Mouse (Mus musculus) liver, embryonic 16.5 days (tissue): Measurements from ENCODE around the gene Kcnc3. TPM values are rescaled to one million over a fixed set of nuclear protein-coding genes. Genes with fewer than 3 reads are reported as not detected.

Source experiments
- ATAC-seq: fragments of 200-750 bp; cut with Nextera tagmentation; 2 replicates; pipeline ENCODE4 v1.8.0; 2017; ENCODE audit warnings: low read depth, mild to moderate bottlenecking, moderate number of reproducible peaks, moderate library complexity
- H3K27ac ChIP-seq: fragments of 300-500 bp; sonication (generic); 2 replicates; pipeline ENCODE4 v1.5.1; 2014; ENCODE audit warnings: mild to moderate bottlenecking, low read length
- H3K27me3 ChIP-seq: fragments of 300-500 bp; sonication (generic); 2 replicates; pipeline ENCODE4 v1.6.1; 2014; ENCODE audit warnings: low read depth, low read length, mixed read lengths; ENCODE audit not compliant: control insufficient read depth, insufficient read depth
- H3K36me3 ChIP-seq: fragments of 300-500 bp; sonication (generic); 2 replicates; pipeline ENCODE4 v1.6.1; 2014; ENCODE audit warnings: mild to moderate bottlenecking; ENCODE audit not compliant: control insufficient read depth, insufficient read depth
- H3K4me1 ChIP-seq: fragments of 300-500 bp; sonication (generic); 2 replicates; pipeline ENCODE4 v1.6.1; 2014; ENCODE audit warnings: low read depth, low read length, mixed read lengths; ENCODE audit not compliant: control insufficient read depth
- H3K4me2 ChIP-seq: fragments of 300-500 bp; sonication (generic); 2 replicates; pipeline ENCODE4 v1.6.1; 2014; ENCODE audit warnings: low read depth, low read length, mixed read lengths
- H3K4me3 ChIP-seq: fragments of 300-500 bp; sonication (generic); 2 replicates; pipeline ENCODE4 v1.5.1; 2014; ENCODE audit warnings: low read depth, mild to moderate bottlenecking, low read length
- H3K9ac ChIP-seq: fragments of 300-500 bp; sonication (generic); 2 replicates; pipeline ENCODE4 v1.6.1; 2014; ENCODE audit warnings: low read depth, low read length
- H3K9me3 ChIP-seq: fragments of 300-500 bp; sonication (generic); replicated peaks from 2 replicates; pipeline ENCODE4 v1.6.1; 2016; ENCODE audit warnings: low read length; ENCODE audit not compliant: control insufficient read depth
- WGBS: fragments of 180-500 bp; shearing (Covaris S2); extraction: QIAGEN DNeasy Blood & Tissue Kit; methylation state at CpG from one replicate; pipeline ENCODE4 v1.1.7; 2014; ENCODE audit not compliant: insufficient replicate concordance; 5-methylcytosine and 5-hydroxymethylcytosine counted together
- polyA plus RNA-seq: library from polyadenylated mRNA; unstranded; fragments of >200 nt; fragmentation: Nextera tagmentation; extraction: Ambion mirVana; gene quantifications from 2 replicates; pipeline ENCODE4 v1.2.1, GENCODE M21; 2015

Gene Kcnc3
- polyA plus RNA-seq, 1 experiment from 2014 or later = 0.06 TPM

GRCm38 (mm10) chr7:44550409-44550678 is 40.1 kb upstream of the Kcnc3 start:
- peaks cover 35% of the 10 kb centered on the region for H3K36me3 ChIP-seq
- H3K9me3 ChIP-seq = no peaks in the 10 kb centered on the region
- no peak overlapping the region for H3K4me3 ChIP-seq
- no peak overlapping the region for H3K9ac ChIP-seq
- 82% methylated on average over 12 of the region's 12 CpGs for WGBS
- H3K27ac ChIP-seq = no peak overlapping the region
- no peaks in the 10 kb centered on the region for H3K27me3 ChIP-seq
- peaks cover 27% of the 10 kb centered on the region for H3K4me1 ChIP-seq
- ATAC-seq = no peak
- no peak overlapping the region for H3K4me2 ChIP-seq

DNA sequence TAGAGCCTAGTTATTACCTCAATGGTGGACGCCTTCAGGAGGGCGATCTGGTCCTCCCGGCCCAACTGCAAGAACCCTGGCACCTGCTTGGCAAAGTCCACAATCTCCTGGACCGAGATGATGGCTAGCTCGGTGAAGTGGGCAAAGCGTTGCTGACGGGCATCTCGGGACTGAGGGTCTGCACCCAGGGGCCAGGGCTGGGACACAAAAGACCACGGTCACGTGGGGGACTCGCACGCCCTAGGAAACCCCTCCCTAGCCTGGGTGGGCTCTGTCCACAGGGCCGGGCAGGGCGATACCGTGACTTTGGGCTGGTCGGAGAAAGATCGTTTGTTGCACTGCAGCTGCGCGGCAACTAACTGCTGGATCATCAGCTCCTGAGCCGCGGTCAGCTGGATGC is 39.2 kb upstream of the Kcnc3 start:
- peaks cover 27% of the 10 kb centered on the region for H3K4me1 ChIP-seq
- H3K27ac ChIP-seq = no peak overlapping the region
- no peaks in the 10 kb centered on the region for H3K27me3 ChIP-seq
- H3K9ac ChIP-seq = no peak overlapping the region
- ATAC-seq = no peak
- H3K4me2 ChIP-seq = no peak overlapping the region
- no peaks in the 10 kb centered on the region for H3K9me3 ChIP-seq
- 92% methylated on average over 21 of the region's 21 CpGs for WGBS
- no peak overlapping the region for H3K4me3 ChIP-seq
- peaks cover 32% of the 10 kb centered on the region for H3K36me3 ChIP-seq

DNA sequence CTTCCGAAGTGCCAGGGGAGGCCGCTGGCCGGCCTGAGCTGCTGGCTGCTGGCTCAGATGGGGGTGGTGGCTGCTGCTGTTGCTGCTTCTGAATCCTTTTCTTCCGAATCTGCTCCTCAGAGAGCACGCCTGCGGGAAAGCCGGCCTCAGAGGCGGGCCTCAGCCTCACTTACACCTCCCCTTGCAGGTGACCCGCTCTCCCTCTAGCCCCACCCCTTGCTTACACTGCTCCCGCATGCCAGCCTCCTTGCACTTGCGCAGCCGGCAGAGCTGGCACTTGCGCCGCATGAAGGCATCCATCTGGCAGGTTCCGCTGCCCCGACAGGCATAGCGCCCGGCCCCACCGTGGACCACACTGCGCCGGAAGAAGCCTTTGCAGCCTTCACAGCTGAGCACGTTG is 38.7 kb upstream of the Kcnc3 start:
- H3K27me3 ChIP-seq = no peaks in the 10 kb centered on the region
- no peak overlapping the region for H3K9ac ChIP-seq
- 88% methylated on average over 22 of the region's 22 CpGs for WGBS
- no peak for ATAC-seq
- H3K9me3 ChIP-seq = no peaks in the 10 kb centered on the region
- H3K4me2 ChIP-seq = no peak overlapping the region
- H3K36me3 ChIP-seq = peaks cover 32% of the 10 kb centered on the region
- H3K27ac ChIP-seq = no peak overlapping the region
- H3K4me3 ChIP-seq = no peak overlapping the region
- peaks cover 27% of the 10 kb centered on the region for H3K4me1 ChIP-seq

- peak overlapping the region; percentile 66 for H3K4me2 ChIP-seq
- no peak for ATAC-seq
- H3K4me3 ChIP-seq = peak overlapping the region; percentile 80
- H3K27me3 ChIP-seq = no peaks in the 10 kb centered on the region
- no peak overlapping the region for H3K9ac ChIP-seq
- peaks cover 21% of the 10 kb centered on the region for H3K4me1 ChIP-seq
- H3K27ac ChIP-seq = no peak overlapping the region
- no peaks in the 10 kb centered on the region for H3K9me3 ChIP-seq
- WGBS = 87% methylated on average over 31 of the region's 31 CpGs
- peaks cover 32% of the 10 kb centered on the region for H3K36me3 ChIP-seq
Observed at GRCm38 (mm10) chr7:44552141-44552908, 38.1 kb upstream of the Kcnc3 start.

GRCm38 (mm10) chr7:44553196-44553764 is 37.2 kb upstream of the Kcnc3 start:
- peaks cover 32% of the 10 kb centered on the region for H3K36me3 ChIP-seq
- H3K4me3 ChIP-seq = peak overlapping the region; percentile 80
- no peaks in the 10 kb centered on the region for H3K27me3 ChIP-seq
- peak; percentile 50 for ATAC-seq
- peak overlapping the region; percentile 74 for H3K9ac ChIP-seq
- peaks cover 13% of the 10 kb centered on the region for H3K4me1 ChIP-seq
- no peaks in the 10 kb centered on the region for H3K9me3 ChIP-seq
- peak overlapping the region; percentile 66 for H3K4me2 ChIP-seq
- H3K27ac ChIP-seq = peak overlapping the region; percentile 96
- 2% methylated on average over 32 of the region's 32 CpGs for WGBS

DNA sequence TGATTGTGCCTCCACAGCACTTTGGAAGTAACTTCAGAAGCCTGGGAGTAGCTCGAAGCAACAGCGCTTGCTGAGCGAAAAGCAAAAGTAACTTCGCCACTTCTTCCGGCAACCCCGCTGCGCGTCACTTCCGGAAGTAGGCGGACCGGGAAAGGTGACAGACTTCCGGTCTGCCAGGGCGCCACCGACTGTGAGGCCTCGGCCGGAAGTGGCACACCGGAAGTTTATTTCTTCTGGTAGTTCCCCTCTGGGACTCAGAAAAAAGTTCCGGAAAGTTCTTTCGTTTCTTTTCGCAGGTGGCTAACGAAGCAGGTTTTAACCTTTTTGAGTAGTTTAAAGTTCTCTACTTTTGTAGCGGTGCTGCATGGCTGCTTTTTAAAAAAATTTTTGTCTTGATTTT is 36.6 kb upstream of the Kcnc3 start, which contains the start of gene Nr1h2:
Nr1h2 (minus strand) TSS at position 126 of the 400 bp plus-strand sequence.
- Histone ChIP-seq H3K4me3 (peak within 1 kb of the TSS; percentile 80), H3K4me1 (peaks cover 13% of the 10 kb centered on the region), H3K9ac (peak within 1 kb of the TSS; percentile 74), H3K27ac (peak within 1 kb of the TSS; percentile 96), H3K9me3 (no peaks in the 10 kb centered on the region), H3K27me3 (no peaks in the 10 kb centered on the region), H3K4me2 (peak within 1 kb of the TSS; percentile 66), H3K36me3 (peaks cover 32% of the 10 kb centered on the region)
- peak; percentile 85 for ATAC-seq
- under 1% methylated on average over 22 of the region's 22 CpGs for WGBS

DNA sequence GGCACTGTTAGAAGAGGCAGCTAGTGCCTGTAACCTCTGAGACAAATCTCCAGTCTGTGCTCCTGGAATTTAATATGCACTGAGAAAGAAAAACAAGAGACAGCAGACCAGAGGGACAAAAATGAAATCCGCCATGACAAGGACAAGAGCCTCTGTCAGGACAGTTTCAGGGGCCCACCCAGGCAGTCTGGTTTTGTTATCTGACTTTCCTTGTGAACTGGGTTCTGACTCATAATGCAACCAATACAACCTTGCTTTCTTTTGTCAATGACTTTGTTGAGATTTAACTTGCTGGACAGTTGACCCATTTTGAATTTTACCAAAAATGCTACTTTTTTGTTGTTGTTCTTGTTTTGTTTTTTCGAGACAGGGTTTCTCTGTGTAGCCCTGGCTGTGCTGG is 32.8 kb upstream of the Kcnc3 start:
- H3K4me1 ChIP-seq = peaks cover 10% of the 10 kb centered on the region
- no peak overlapping the region for H3K27ac ChIP-seq
- no peak overlapping the region for H3K4me2 ChIP-seq
- H3K9ac ChIP-seq = no peak overlapping the region
- ATAC-seq = no peak
- H3K4me3 ChIP-seq = no peak overlapping the region
- H3K9me3 ChIP-seq = no peaks in the 10 kb centered on the region
- 42% methylated on average over 2 of the region's 2 CpGs for WGBS
- no peaks in the 10 kb centered on the region for H3K27me3 ChIP-seq
- no peaks in the 10 kb centered on the region for H3K36me3 ChIP-seq

DNA sequence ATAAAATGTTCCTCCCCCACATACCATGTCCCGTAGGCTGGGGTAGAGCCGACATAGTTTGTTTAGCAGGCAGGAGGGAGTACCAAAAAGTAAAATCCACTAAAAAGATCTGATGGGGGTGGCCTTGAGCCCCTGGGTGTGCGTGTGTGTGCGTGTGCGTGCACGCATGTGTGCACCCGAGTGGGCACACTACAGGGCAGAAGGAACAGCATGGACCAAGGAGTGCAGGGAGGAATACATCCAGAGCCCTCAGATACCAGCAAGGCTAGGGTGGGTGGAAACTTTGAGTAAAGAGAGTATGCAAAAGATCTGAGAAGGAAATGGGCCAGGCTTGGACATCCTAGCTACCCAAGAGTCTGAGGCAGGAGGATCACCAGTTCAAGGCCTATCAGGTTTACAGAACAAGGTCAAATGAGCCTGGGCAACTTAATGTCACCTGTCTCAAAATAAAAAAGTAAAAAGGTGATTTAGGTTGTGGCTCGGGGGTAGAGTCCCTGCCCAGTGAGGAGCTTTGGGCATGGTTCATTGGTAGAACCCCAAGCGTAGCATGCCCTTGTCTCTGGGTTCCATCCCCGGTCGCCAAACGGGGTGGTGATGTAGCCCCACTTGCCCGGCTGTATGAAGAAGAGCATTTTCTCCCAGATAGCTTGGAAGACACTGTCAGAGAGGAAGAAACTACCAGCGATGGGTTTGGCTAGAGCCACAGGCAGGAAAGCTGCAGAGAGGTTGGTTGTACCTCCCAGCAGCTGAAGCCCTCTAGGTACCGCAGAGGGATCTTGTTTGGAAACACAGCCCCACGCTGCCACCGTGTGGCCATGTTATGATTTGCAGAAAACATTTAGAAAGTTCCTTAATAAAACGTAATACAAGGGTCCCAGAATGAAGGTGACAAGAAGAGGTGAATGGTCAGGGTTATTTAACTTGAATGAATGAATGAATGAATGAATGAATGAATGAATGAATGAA is 29.7 kb upstream of the Kcnc3 start:
- 47% methylated on average over 18 of the region's 18 CpGs for WGBS
- no peaks in the 10 kb centered on the region for H3K9me3 ChIP-seq
- no peak overlapping the region for H3K4me2 ChIP-seq
- H3K4me1 ChIP-seq = no peaks in the 10 kb centered on the region
- ATAC-seq = no peak
- no peaks in the 10 kb centered on the region for H3K36me3 ChIP-seq
- H3K27me3 ChIP-seq = no peaks in the 10 kb centered on the region
- no peak overlapping the region for H3K9ac ChIP-seq
- no peak overlapping the region for H3K4me3 ChIP-seq
- H3K27ac ChIP-seq = no peak overlapping the region
